Comparison of ENCODE assay signal across 8 mouse cellular contexts in the genomic region with DNA sequence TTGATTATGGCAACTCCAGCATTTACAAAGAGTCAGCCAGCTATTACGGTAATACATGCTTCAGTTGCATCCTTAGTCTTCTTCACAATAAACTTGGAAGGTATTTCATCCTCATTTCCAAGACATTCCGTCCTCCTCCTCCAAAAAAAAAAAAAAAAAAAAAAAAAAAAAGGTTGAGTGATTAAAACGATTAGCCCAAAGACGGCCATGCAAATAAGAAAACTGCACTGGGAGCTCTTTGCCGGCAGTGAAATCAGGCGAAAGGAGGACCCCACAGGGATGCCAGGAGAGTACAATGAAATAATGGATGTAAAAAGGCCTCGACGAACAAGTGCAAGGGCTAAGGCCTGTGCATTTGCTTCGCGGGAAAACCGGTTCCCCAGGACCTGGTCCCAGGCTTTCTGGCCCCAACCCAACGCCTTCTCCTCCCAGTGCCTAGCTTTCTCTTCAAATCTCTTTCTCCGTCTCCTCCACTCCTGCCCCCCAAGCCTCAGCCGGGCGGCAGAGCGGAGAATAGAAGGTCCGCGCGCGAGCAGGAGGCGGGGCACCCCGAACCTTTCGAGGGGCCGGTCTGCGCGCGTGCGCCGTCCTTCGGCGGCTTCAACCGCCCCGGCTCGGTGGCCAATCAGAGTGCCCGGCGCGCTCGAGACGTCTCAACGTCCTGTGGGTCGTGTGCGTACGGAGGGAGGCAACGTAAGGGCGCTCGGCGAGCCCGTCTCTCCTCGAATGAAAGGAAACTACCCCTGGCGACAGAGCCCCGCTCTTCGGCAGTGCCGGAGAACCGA. TPM values are rescaled to one million over a fixed set of nuclear protein-coding genes. Genes with fewer than 3 reads are reported as not detected.
A peak's percentile ranks its signal among the peaks of the same experiment; 100 is the strongest.
DNase-seq lines count a peak whose midpoint lies in the region; ATAC-seq and TF ChIP-seq lines count a peak whose summit lies in the region.

A gene (plus strand): TSS at position 680 of the 785 bp plus-strand sequence.

- ATAC-seq in activated CD4-positive, CD25-positive, alpha-beta regulatory T cell, adult 4 months, result peak; percentile 91
- peak; percentile 86 for ATAC-seq in inflammation-experienced regulatory T-cells, adult 6 months
- ATAC-seq in megakaryocyte-erythroid progenitor cell, adult 5-6 weeks (replicated peaks; ENCODE audit: low FRiP score, low TSS enrichment, poor library complexity, severe bottlenecking), result peak; percentile 99

- H3K4me1 ChIP-seq in cortical plate, adult 2 months (ENCODE audit: control insufficient read depth, insufficient read depth, low read length), result no peaks in the 10 kb centered on the region

- peak within 1 kb of the TSS; percentile 80 for H3K4me3 ChIP-seq in cortical plate, adult 2 months (ENCODE audit: insufficient read depth, low read length)

- no peak for TF ChIP-seq CTCF in cortical plate, adult 2 months (IDR thresholded peaks at IDR 0.05; ENCODE audit: extremely low read depth, insufficient read depth, low read length)

- intact Hi-C loops in left cerebral cortex, postnatal 10 days (cut with DNase I), result no loop called here

- H3K27ac ChIP-seq in cortical plate, adult 2 months (ENCODE audit: insufficient read depth, low read length), result peak within 1 kb of the TSS; percentile 88; the same call in 1 of the 2 replicates

- DNase-seq in gastrocnemius, postnatal 10 days, result peak; percentile 86
- peak; percentile 86 to 94 for DNase-seq in left cerebral cortex, postnatal 10 days (ENCODE audit: extremely low spot score in 1 of 2, low spot score in 2 of 2)
- peak; percentile 90 for DNase-seq in right cerebral cortex, postnatal 25 days
- DNase-seq in urinary bladder, postnatal 4 days (ENCODE audit: low spot score in 2 of 2), result peak; percentile 85 to 89

- TF ChIP-seq POLR2A in cortical plate, adult 2 months (IDR thresholded peaks at IDR 0.05; ENCODE audit: extremely low read depth, insufficient read depth, low read length), result peak; percentile 80

RNA-seq across cellular contexts. Expression of the gene that starts here (rescaled TPM):
- 10 to 100 TPM; 45.6 to 47.7 TPM for polyA plus RNA-seq in activated CD4-positive, CD25-positive, alpha-beta regulatory T cell, adult 4 months (2017; shearing (Covaris generic))
- polyA plus RNA-seq in cortical plate, adult 2 months (2012; rRNA removed), result 11.8 and 12.9 TPM in 2 replicates
- total RNA-seq in gastrocnemius, postnatal 10 days (2021), result 1 to 10 TPM; 5.1 to 5.9 TPM
- 10 to 100 TPM; 34.0 to 47.1 (median 38.5) TPM for polyA plus RNA-seq in inflammation-experienced regulatory T-cells, adult 6 months (2017; shearing (Covaris generic))
- total RNA-seq in left cerebral cortex, postnatal 10 days (2021), result 10 to 100 TPM; 21.0 to 21.5 TPM
- 32.8 and 47.3 TPM in 2 replicates for total RNA-seq in megakaryocyte-erythroid progenitor cell, adult 5-6 weeks (2014; fragmentation: Nextera tagmentation)
- 54.3 and 58.1 TPM in 2 replicates for total RNA-seq in megakaryocyte-erythroid progenitor cell, adult 5-6 weeks (2017)

Comparison
In these comparisons a context has a peak if more than half of its experiments do, and no peak if none do; other contexts are left out.
1. Peak in every context shown above with its lines: DNase-seq, ATAC-seq, H3K4me3 ChIP-seq and H3K27ac ChIP-seq.